Mouse (Mus musculus) G1E (cell line): ENCODE measurements at regions not wholly inside any gene's neighbourhood (a gene's known extent, or its start where the extent isn't known, plus 50 kb on each side); places are given as distances from the start of the nearest gene placed in this dataset.

Source experiments
- CTCF ChIP-seq: IDR thresholded peaks from 2 replicates; pipeline ENCODE4 v1.5.1; 2012; ENCODE audit warnings: low read depth, low read length, inconsistent platforms, mixed read lengths
- GATA1 ChIP-seq: IDR thresholded peaks from 2 replicates; pipeline ENCODE4 v1.6.1; 2012; ENCODE audit warnings: borderline replicate concordance, low read length, inconsistent platforms, mixed read lengths
- POLR2AphosphoS5 ChIP-seq: IDR thresholded peaks from 2 replicates; pipeline ENCODE4 v1.6.1; 2012; ENCODE audit warnings: low read depth, low read length, inconsistent platforms; ENCODE audit not compliant: insufficient replicate concordance

- TF ChIP-seq CTCF (no peak), GATA1 (no peak), POLR2AphosphoS5 (no peak)
Measured at GRCm38 (mm10) chr6:18748859-18749258, 99.5 kb upstream of the Lsm8 start.
